Mouse (Mus musculus) C2C12 (cell line): ENCODE measurements around the gene Mob1b.

ENCODE experiments used
- CTCF ChIP-seq: IDR thresholded peaks from one replicate; pipeline ENCODE4 v1.5.1; 2011; ENCODE audit not compliant: control insufficient read depth, insufficient read depth, insufficient read length
- MAX ChIP-seq: IDR thresholded peaks from one replicate; pipeline ENCODE4 v1.6.1; 2011; ENCODE audit warnings: mild to moderate bottlenecking, control low read depth
- USF1 ChIP-seq: IDR thresholded peaks from one replicate; pipeline ENCODE4 v1.6.1; 2011; ENCODE audit warnings: low read depth, mild to moderate bottlenecking, control low read depth, moderate library complexity

DNA sequence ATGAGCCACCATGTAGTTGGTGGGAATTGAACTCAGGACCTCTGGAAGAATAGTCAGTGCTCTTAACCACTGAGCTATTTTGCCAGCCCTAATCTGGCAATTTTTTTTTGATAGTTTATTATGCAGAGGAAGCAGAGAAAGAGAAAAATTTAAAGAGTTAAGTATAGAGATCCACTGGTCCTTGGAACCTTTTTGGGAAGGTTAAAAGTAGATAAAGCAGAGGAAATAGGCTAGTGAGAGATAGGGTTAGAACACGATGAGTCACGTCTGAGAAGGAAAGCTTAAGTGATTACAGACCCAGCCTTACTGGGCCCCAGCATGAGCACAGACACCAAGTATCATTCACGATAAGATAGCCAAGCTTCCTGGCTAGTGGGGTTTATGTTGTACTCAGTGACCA lies 3.4 kb downstream of the Mob1b start:
- TF ChIP-seq CTCF = no peak
- TF ChIP-seq MAX = no peak
- no peak for TF ChIP-seq USF1
